Mouse (Mus musculus): ENCODE measurements at regions not wholly inside any gene's neighbourhood (a gene's known extent, or its start where the extent isn't known, plus 50 kb on each side); places are given as distances from the start of the nearest gene placed in this dataset.

GRCm38 (mm10) chr16:76865731-76866464 lies 147.6 kb upstream of the Usp25 start:
- no peak overlapping the region for H3K27ac ChIP-seq (ENCODE audit: low read depth, low read length)
- H3K4me3 ChIP-seq (ENCODE audit: low read depth, low read length): no peak overlapping the region
- no peak overlapping the region for H3K9ac ChIP-seq (ENCODE audit: low read depth, low read length)
- H3K4me2 ChIP-seq (replicated peaks; ENCODE audit: low read depth, low read length): no peak overlapping the region
- no peaks in the 10 kb centered on the region for H3K36me3 ChIP-seq (ENCODE audit: control insufficient read depth, insufficient read depth, low read length)
- ATAC-seq (ENCODE audit: low FRiP score): peak; percentile 84
- DNase-seq (ENCODE audit: low spot score): peak; percentile 42
- 23% methylated on average over 7 of the region's 12 CpGs for WGBS
- H3K9me3 ChIP-seq (ENCODE audit: control insufficient read depth, low read length): no peaks in the 10 kb centered on the region
- no peaks in the 10 kb centered on the region for H3K27me3 ChIP-seq (ENCODE audit: control insufficient read depth, insufficient read depth, low read length)
- H3K4me1 ChIP-seq (replicated peaks; ENCODE audit: control insufficient read depth, insufficient read depth, low read length): no peaks in the 10 kb centered on the region

- Histone ChIP-seq H3K36me3 (ENCODE audit: control insufficient read depth, insufficient read depth, low read length) (no peaks in the 10 kb centered on the region), H3K4me3 (ENCODE audit: low read depth, low read length) (no peak overlapping the region), H3K9ac (ENCODE audit: low read depth, low read length) (no peak overlapping the region), H3K27me3 (ENCODE audit: control insufficient read depth, insufficient read depth, low read length) (no peaks in the 10 kb centered on the region), H3K9me3 (ENCODE audit: control insufficient read depth, low read length) (no peaks in the 10 kb centered on the region), H3K27ac (ENCODE audit: low read depth, low read length) (no peak overlapping the region), H3K4me1 (replicated peaks; ENCODE audit: control insufficient read depth, insufficient read depth, low read length) (no peaks in the 10 kb centered on the region), H3K4me2 (replicated peaks; ENCODE audit: low read depth, low read length) (no peak overlapping the region)
- WGBS: 91% methylated on average over 3 of the region's 3 CpGs
- ATAC-seq (ENCODE audit: low FRiP score): no peak
- DNase-seq (ENCODE audit: low spot score): no peak
These were observed 149.1 kb upstream of the Usp25 start for GRCm38 (mm10) chr16:76864392-76864791.

- Histone ChIP-seq H3K27ac (ENCODE audit: low read depth, low read length) (no peak overlapping the region), H3K9me3 (ENCODE audit: control insufficient read depth, low read length) (no peaks in the 10 kb centered on the region), H3K4me3 (ENCODE audit: low read depth, low read length) (no peak overlapping the region), H3K27me3 (ENCODE audit: control insufficient read depth, insufficient read depth, low read length) (no peaks in the 10 kb centered on the region), H3K4me2 (replicated peaks; ENCODE audit: low read depth, low read length) (no peak overlapping the region), H3K36me3 (ENCODE audit: control insufficient read depth, insufficient read depth, low read length) (no peaks in the 10 kb centered on the region), H3K4me1 (replicated peaks; ENCODE audit: control insufficient read depth, insufficient read depth, low read length) (no peaks in the 10 kb centered on the region), H3K9ac (ENCODE audit: low read depth, low read length) (no peak overlapping the region)
- WGBS: 81% methylated on average over 2 of the region's 2 CpGs
- DNase-seq (ENCODE audit: low spot score) (no peak), ATAC-seq (ENCODE audit: low FRiP score) (no peak)
These were observed 157.7 kb upstream of the Usp25 start for GRCm38 (mm10) chr16:76855797-76856196.

GRCm38 (mm10) chr16:76851396-76851795 lies 162.1 kb upstream of the Usp25 start:
- no peaks in the 10 kb centered on the region for H3K36me3 ChIP-seq (ENCODE audit: control insufficient read depth, insufficient read depth, low read length)
- 77% methylated on average over 3 of the region's 3 CpGs for WGBS
- H3K27ac ChIP-seq (ENCODE audit: low read depth, low read length): no peak overlapping the region
- no peak for ATAC-seq (ENCODE audit: low FRiP score)
- H3K4me1 ChIP-seq (replicated peaks; ENCODE audit: control insufficient read depth, insufficient read depth, low read length): no peaks in the 10 kb centered on the region
- no peak for DNase-seq (ENCODE audit: low spot score)
- no peak overlapping the region for H3K4me3 ChIP-seq (ENCODE audit: low read depth, low read length)
- no peaks in the 10 kb centered on the region for H3K9me3 ChIP-seq (ENCODE audit: control insufficient read depth, low read length)
- H3K27me3 ChIP-seq (ENCODE audit: control insufficient read depth, insufficient read depth, low read length): no peaks in the 10 kb centered on the region
- no peak overlapping the region for H3K4me2 ChIP-seq (replicated peaks; ENCODE audit: low read depth, low read length)
- H3K9ac ChIP-seq (ENCODE audit: low read depth, low read length): no peak overlapping the region

GRCm38 (mm10) chr16:76837450-76837849 lies 176.1 kb upstream of the Usp25 start:
- WGBS: 88% methylated on average over 4 of the region's 4 CpGs
- ATAC-seq (ENCODE audit: low FRiP score): no peak
- DNase-seq (ENCODE audit: low spot score): no peak

GRCm38 (mm10) chr16:76830371-76830770 lies 183.1 kb upstream of the Usp25 start:
- ATAC-seq (ENCODE audit: low FRiP score) (no peak), DNase-seq (ENCODE audit: low spot score) (no peak)
- Histone ChIP-seq H3K27me3 (ENCODE audit: control insufficient read depth, insufficient read depth, low read length) (no peaks in the 10 kb centered on the region), H3K4me1 (replicated peaks; ENCODE audit: control insufficient read depth, insufficient read depth, low read length) (no peaks in the 10 kb centered on the region), H3K9me3 (ENCODE audit: control insufficient read depth, low read length) (no peaks in the 10 kb centered on the region), H3K27ac (ENCODE audit: low read depth, low read length) (no peak overlapping the region), H3K9ac (ENCODE audit: low read depth, low read length) (no peak overlapping the region), H3K36me3 (ENCODE audit: control insufficient read depth, insufficient read depth, low read length) (no peaks in the 10 kb centered on the region), H3K4me3 (ENCODE audit: low read depth, low read length) (no peak overlapping the region), H3K4me2 (replicated peaks; ENCODE audit: low read depth, low read length) (no peak overlapping the region)
- 46% methylated on average over 3 of the region's 3 CpGs for WGBS

More at GRCm38 (mm10) chr16:76837450-76837849, 176.1 kb upstream of the Usp25 start:
- H3K4me2 ChIP-seq (replicated peaks; ENCODE audit: low read depth, low read length): no peak overlapping the region
- no peak overlapping the region for H3K9ac ChIP-seq (ENCODE audit: low read depth, low read length)
- no peak overlapping the region for H3K27ac ChIP-seq (ENCODE audit: low read depth, low read length)
- H3K4me3 ChIP-seq (ENCODE audit: low read depth, low read length): no peak overlapping the region
- no peaks in the 10 kb centered on the region for H3K4me1 ChIP-seq (replicated peaks; ENCODE audit: control insufficient read depth, insufficient read depth, low read length)
- H3K27me3 ChIP-seq (ENCODE audit: control insufficient read depth, insufficient read depth, low read length): no peaks in the 10 kb centered on the region
- no peaks in the 10 kb centered on the region for H3K9me3 ChIP-seq (ENCODE audit: control insufficient read depth, low read length)
- no peaks in the 10 kb centered on the region for H3K36me3 ChIP-seq (ENCODE audit: control insufficient read depth, insufficient read depth, low read length)

GRCm38 (mm10) chr16:76827674-76828441 lies 185.6 kb upstream of the Usp25 start:
- Histone ChIP-seq H3K4me3 (ENCODE audit: low read depth, low read length) (no peak overlapping the region), H3K9me3 (ENCODE audit: control insufficient read depth, low read length) (no peaks in the 10 kb centered on the region), H3K4me2 (replicated peaks; ENCODE audit: low read depth, low read length) (no peak overlapping the region), H3K27me3 (ENCODE audit: control insufficient read depth, insufficient read depth, low read length) (no peaks in the 10 kb centered on the region), H3K36me3 (ENCODE audit: control insufficient read depth, insufficient read depth, low read length) (no peaks in the 10 kb centered on the region), H3K4me1 (replicated peaks; ENCODE audit: control insufficient read depth, insufficient read depth, low read length) (no peaks in the 10 kb centered on the region), H3K9ac (ENCODE audit: low read depth, low read length) (no peak overlapping the region), H3K27ac (ENCODE audit: low read depth, low read length) (no peak overlapping the region)
- no peak for DNase-seq (ENCODE audit: low spot score)
- 90% methylated on average over 7 of the region's 7 CpGs for WGBS
- ATAC-seq (ENCODE audit: low FRiP score): no peak

GRCm38 (mm10) chr16:76821261-76821660 lies 192.2 kb upstream of the Usp25 start:
- no peaks in the 10 kb centered on the region for H3K9me3 ChIP-seq (ENCODE audit: control insufficient read depth, low read length)
- H3K4me2 ChIP-seq (replicated peaks; ENCODE audit: low read depth, low read length): no peak overlapping the region
- no peaks in the 10 kb centered on the region for H3K27me3 ChIP-seq (ENCODE audit: control insufficient read depth, insufficient read depth, low read length)
- H3K27ac ChIP-seq (ENCODE audit: low read depth, low read length): no peak overlapping the region
- 95% methylated on average over 10 of the region's 10 CpGs for WGBS
- H3K4me1 ChIP-seq (replicated peaks; ENCODE audit: control insufficient read depth, insufficient read depth, low read length): no peaks in the 10 kb centered on the region
- ATAC-seq (ENCODE audit: low FRiP score) (no peak), DNase-seq (ENCODE audit: low spot score) (no peak)
- H3K36me3 ChIP-seq (ENCODE audit: control insufficient read depth, insufficient read depth, low read length): no peaks in the 10 kb centered on the region
- no peak overlapping the region for H3K4me3 ChIP-seq (ENCODE audit: low read depth, low read length)
- H3K9ac ChIP-seq (ENCODE audit: low read depth, low read length): no peak overlapping the region

Measured in hindbrain, embryonic 11.5 days (tissue).